Mouse (Mus musculus) kidney, embryonic 16.5 days (tissue): Measurements from ENCODE around the gene Zfp979. TPM values are rescaled to one million over a fixed set of nuclear protein-coding genes. Genes with fewer than 3 reads are reported as not detected.
"Not testable (repeated sequence)": the region's sequence is repeated elsewhere in the genome, so short reads cannot be mapped to it uniquely, and the experiment has no call there.

Experiments used
- ATAC-seq: fragments of 200-750 bp; cut with Nextera tagmentation; 2 replicates; pipeline ENCODE4 v1.8.0; 2017; ENCODE audit warnings: moderate TSS enrichment; ENCODE audit not compliant: low FRiP score, low TSS enrichment
- H3K27ac ChIP-seq: fragments of 300-500 bp; sonication (generic); 2 replicates; pipeline ENCODE4 v1.5.1; 2014; ENCODE audit warnings: low read length
- H3K27me3 ChIP-seq: fragments of 300-500 bp; sonication (generic); 2 replicates; pipeline ENCODE4 v1.6.1; 2014; ENCODE audit warnings: low read length, control low read depth, mixed read lengths; ENCODE audit not compliant: insufficient read depth
- H3K36me3 ChIP-seq: fragments of 300-500 bp; sonication (generic); 2 replicates; pipeline ENCODE4 v1.6.1; 2014; ENCODE audit warnings: low read length, control low read depth, mixed read lengths; ENCODE audit not compliant: insufficient read depth
- H3K4me1 ChIP-seq: fragments of 300-500 bp; sonication (generic); 2 replicates; pipeline ENCODE4 v1.6.1; 2014; ENCODE audit warnings: low read length, control low read depth, mixed read lengths; ENCODE audit not compliant: insufficient read depth
- H3K4me2 ChIP-seq: fragments of 300-500 bp; sonication (generic); replicated peaks from 2 replicates; pipeline ENCODE4 v1.6.1; 2014; ENCODE audit warnings: low read depth, low read length
- H3K4me3 ChIP-seq: fragments of 300-500 bp; sonication (generic); 2 replicates; pipeline ENCODE4 v1.5.1; 2014; ENCODE audit warnings: mild to moderate bottlenecking, low read length
- H3K9ac ChIP-seq: fragments of 300-500 bp; sonication (generic); replicated peaks from 2 replicates; pipeline ENCODE4 v1.6.1; 2014; ENCODE audit warnings: low read length
- H3K9me3 ChIP-seq: fragments of 300-500 bp; sonication (generic); 2 replicates; pipeline ENCODE4 v1.6.1; 2016; ENCODE audit warnings: low read length, control low read depth
- WGBS: fragments of 180-500 bp; shearing (Covaris S2); extraction: QIAGEN DNeasy Blood & Tissue Kit; methylation state at CpG from one replicate; pipeline ENCODE4 v1.1.7; 2014; 5-methylcytosine and 5-hydroxymethylcytosine counted together
- polyA plus RNA-seq: library from polyadenylated mRNA; unstranded; fragments of >200 nt; fragmentation: Nextera tagmentation; extraction: Ambion mirVana; gene quantifications from 2 replicates; pipeline ENCODE4 v1.2.1, GENCODE M21; 2015

Gene Zfp979
- polyA plus RNA-seq: 4.1 and 4.5 TPM in 2 replicates

- no CpG with 5 or more reads among the region's 6 CpGs for whole genome bisulfite sequencing
- not testable (repeated sequence) for ATAC-seq, H3K4me2 ChIP-seq, H3K4me3 ChIP-seq, H3K9ac ChIP-seq, H3K27ac ChIP-seq, H3K9me3 ChIP-seq, H3K27me3 ChIP-seq, H3K4me1 ChIP-seq, H3K36me3 ChIP-seq
Measured at GRCm38 (mm10) chr4:147642413-147642812, at the start of gene Zfp979. TSS of gene Zfp979 (minus strand) at chr4:147642513.

DNA sequence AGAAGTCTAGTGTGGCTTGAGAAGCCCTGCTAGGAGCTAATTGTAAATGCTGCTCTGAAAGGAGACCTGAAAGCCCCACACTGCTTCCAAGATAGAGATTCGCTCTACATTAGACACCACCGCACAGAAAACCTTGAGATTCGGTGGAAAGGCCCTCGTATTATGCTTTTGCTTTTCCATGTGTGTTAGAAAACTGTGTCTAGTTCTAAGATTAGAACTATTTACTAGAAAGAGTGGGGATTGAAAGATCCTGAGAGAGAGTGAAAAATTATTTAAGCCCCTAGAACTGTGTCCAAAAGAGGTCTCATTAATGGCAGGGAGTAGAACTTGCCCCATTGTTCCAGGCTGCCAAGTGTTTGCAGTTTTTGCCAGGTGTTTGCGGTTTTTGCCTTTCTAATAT lies 12.9 kb upstream of the Zfp979 start:
- not testable (repeated sequence) for H3K36me3 ChIP-seq, H3K4me1 ChIP-seq, ATAC-seq, H3K9ac ChIP-seq, H3K9me3 ChIP-seq, H3K27ac ChIP-seq, H3K4me3 ChIP-seq, H3K27me3 ChIP-seq, H3K4me2 ChIP-seq
- 89% methylated on average over 4 of the region's 5 CpGs for WGBS

DNA sequence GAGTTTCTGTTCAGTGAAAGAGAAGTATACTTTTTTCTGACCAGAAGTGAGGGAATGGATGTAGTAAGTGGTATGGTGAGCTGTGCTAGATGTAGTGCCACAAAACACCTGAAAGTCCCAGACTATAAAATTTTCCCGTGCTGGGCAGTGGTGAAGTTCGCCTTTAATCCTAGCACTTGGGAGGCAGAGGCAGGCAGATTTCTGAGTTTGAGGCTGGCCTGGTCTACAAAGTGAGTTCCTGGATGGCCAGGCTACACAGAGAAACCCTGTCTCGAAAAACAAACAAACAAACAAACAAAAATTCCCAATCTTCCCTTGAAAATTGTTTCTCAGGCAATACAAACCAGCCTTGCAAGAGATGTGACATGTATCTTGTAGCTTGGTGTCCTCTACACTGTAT lies 5.1 kb upstream of the Zfp979 start:
- H3K36me3 ChIP-seq, H3K9me3 ChIP-seq, H3K27ac ChIP-seq, H3K4me2 ChIP-seq, H3K9ac ChIP-seq, H3K27me3 ChIP-seq, H3K4me3 ChIP-seq, H3K4me1 ChIP-seq, ATAC-seq: not testable (repeated sequence)
- WGBS: no CpG with 5 or more reads among the region's 3 CpGs

- not testable (repeated sequence) for H3K36me3 ChIP-seq, H3K27me3 ChIP-seq, H3K4me2 ChIP-seq, ATAC-seq, H3K9ac ChIP-seq, H3K4me3 ChIP-seq, H3K4me1 ChIP-seq, H3K27ac ChIP-seq, H3K9me3 ChIP-seq
- 46% methylated on average over 2 of the region's 3 CpGs for WGBS
Measured at GRCm38 (mm10) chr4:147641932-147642331, 381 bp downstream of the Zfp979 start.

DNA sequence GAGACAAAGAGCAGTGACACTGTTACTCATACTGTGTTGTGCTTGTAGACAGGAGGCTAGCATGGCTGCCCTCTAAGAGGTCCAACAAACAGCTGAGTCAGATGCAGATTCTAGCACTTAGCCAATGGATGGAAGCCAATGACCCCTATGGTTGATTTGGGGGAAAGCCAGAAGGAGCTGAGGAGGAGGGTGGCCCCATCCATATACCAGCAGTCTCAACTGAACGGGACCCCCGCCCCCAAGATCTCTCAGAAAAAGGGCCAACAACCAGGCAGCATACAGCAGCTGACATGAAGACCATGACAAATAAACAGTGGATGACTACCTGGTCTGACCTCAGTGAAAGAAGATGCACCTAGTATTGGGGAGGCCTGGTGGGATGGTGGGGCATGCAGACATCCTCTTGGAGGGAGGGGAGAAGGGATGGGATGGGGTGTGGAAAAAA lies 8.5 kb downstream of the Zfp979 start:
- ATAC-seq: peak; percentile 65
- not testable (repeated sequence) for H3K27ac ChIP-seq, H3K9me3 ChIP-seq, H3K4me2 ChIP-seq, H3K4me1 ChIP-seq, H3K36me3 ChIP-seq, H3K27me3 ChIP-seq, H3K4me3 ChIP-seq, H3K9ac ChIP-seq
- no CpG with 5 or more reads among the region's 2 CpGs for WGBS

GRCm38 (mm10) chr4:147606511-147606910 lies 35.8 kb downstream of the Zfp979 start:
- H3K9me3 ChIP-seq: peaks cover 14% of the 10 kb centered on the region; the same call in 1 of the 2 replicates
- not testable (repeated sequence) for H3K27ac ChIP-seq, H3K27me3 ChIP-seq, ATAC-seq, H3K4me1 ChIP-seq, H3K4me3 ChIP-seq, H3K9ac ChIP-seq, H3K4me2 ChIP-seq, H3K36me3 ChIP-seq
- 84% methylated on average over 6 of the region's 6 CpGs for WGBS

- no peaks in the 10 kb centered on the region for H3K4me1 ChIP-seq
- peaks cover 14% of the 10 kb centered on the region; the same call in 1 of the 2 replicates for H3K9me3 ChIP-seq
- H3K36me3 ChIP-seq: no peaks in the 10 kb centered on the region
- H3K4me3 ChIP-seq: no peak overlapping the region
- H3K4me2 ChIP-seq: no peak overlapping the region
- no peak overlapping the region for H3K27ac ChIP-seq
- 80% methylated on average over 4 of the region's 4 CpGs for WGBS
- ATAC-seq: no peak
- no peaks in the 10 kb centered on the region for H3K27me3 ChIP-seq
- H3K9ac ChIP-seq: no peak overlapping the region
Measured at GRCm38 (mm10) chr4:147605521-147605920, 36.8 kb downstream of the Zfp979 start.

GRCm38 (mm10) chr4:147603806-147604205 lies 38.5 kb downstream of the Zfp979 start:
- 77% methylated on average over 4 of the region's 4 CpGs for WGBS
- ATAC-seq: no peak
- Histone ChIP-seq H3K27me3 (no peaks in the 10 kb centered on the region), H3K9me3 (peaks cover 9% of the 10 kb centered on the region), H3K9ac (no peak overlapping the region), H3K4me1 (no peaks in the 10 kb centered on the region), H3K4me2 (no peak overlapping the region), H3K36me3 (no peaks in the 10 kb centered on the region), H3K4me3 (no peak overlapping the region), H3K27ac (no peak overlapping the region)

- no peak overlapping the region for H3K27ac ChIP-seq
- H3K9ac ChIP-seq: no peak overlapping the region
- H3K4me2 ChIP-seq: no peak overlapping the region
- H3K4me3 ChIP-seq: no peak overlapping the region
- H3K9me3 ChIP-seq: peaks cover 15% of the 10 kb centered on the region
- H3K27me3 ChIP-seq: no peaks in the 10 kb centered on the region
- 38% methylated on average over 1 of the region's 1 CpGs for WGBS
- H3K36me3 ChIP-seq: no peaks in the 10 kb centered on the region
- ATAC-seq: no peak
- no peaks in the 10 kb centered on the region for H3K4me1 ChIP-seq
Measured at GRCm38 (mm10) chr4:147601881-147602280, 40.4 kb downstream of the Zfp979 start.

DNA sequence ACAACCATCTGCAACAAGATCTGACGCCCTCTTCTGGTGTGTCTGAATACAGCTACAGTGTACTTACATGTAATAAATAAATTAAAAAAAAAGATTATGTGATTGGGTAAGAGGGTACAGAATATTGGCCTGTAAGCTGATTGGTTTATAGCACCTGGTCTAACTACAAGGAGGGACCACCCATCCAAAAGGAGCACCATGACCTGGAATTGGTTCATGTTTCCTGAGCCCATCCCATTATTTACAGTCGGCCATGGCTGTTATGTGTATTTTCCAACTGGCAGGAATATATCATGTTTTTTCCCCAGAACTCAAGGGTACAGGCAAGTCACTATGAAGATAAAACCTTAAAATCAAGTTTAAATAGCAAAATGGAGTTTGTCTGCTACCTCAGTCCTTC lies 43.5 kb downstream of the Zfp979 start:
- Histone ChIP-seq H3K36me3 (no peaks in the 10 kb centered on the region), H3K9me3 (peaks cover 12% of the 10 kb centered on the region), H3K4me1 (no peaks in the 10 kb centered on the region), H3K27me3 (no peaks in the 10 kb centered on the region), H3K4me2 (no peak overlapping the region), H3K9ac (no peak overlapping the region), H3K4me3 (no peak overlapping the region), H3K27ac (no peak overlapping the region)
- ATAC-seq: no peak
- WGBS: 71% methylated on average over 2 of the region's 2 CpGs
